Mouse (Mus musculus) midbrain, embryonic 12.5 days (tissue): ENCODE measurements at regions not wholly inside any gene's neighbourhood (a gene's known extent, or its start where the extent isn't known, plus 50 kb on each side); places are given as distances from the start of the nearest gene placed in this dataset.

Experiments
- ATAC-seq: fragments of 200-750 bp; cut with Nextera tagmentation; 2 replicates; pipeline ENCODE4 v1.8.0; 2017; ENCODE audit warnings: low read depth, moderate TSS enrichment, moderate library complexity; ENCODE audit not compliant: low FRiP score
- H3K27ac ChIP-seq: fragments of 300-500 bp; sonication (generic); replicated peaks from 2 replicates; pipeline ENCODE4 v1.5.1; 2016; ENCODE audit warnings: mild to moderate bottlenecking
- H3K27me3 ChIP-seq: fragments of 300-500 bp; sonication (generic); 2 replicates; pipeline ENCODE4 v1.6.1; 2016; ENCODE audit warnings: mild to moderate bottlenecking
- H3K36me3 ChIP-seq: fragments of 300-500 bp; sonication (generic); 2 replicates; pipeline ENCODE4 v1.6.1; 2016
- H3K4me1 ChIP-seq: fragments of 300-500 bp; sonication (generic); 2 replicates; pipeline ENCODE4 v1.6.1; 2016
- H3K4me2 ChIP-seq: fragments of 300-500 bp; sonication (generic); replicated peaks from 2 replicates; pipeline ENCODE4 v1.6.1; 2016; ENCODE audit warnings: mild to moderate bottlenecking, moderate library complexity
- H3K4me3 ChIP-seq: fragments of 300-500 bp; sonication (generic); 2 replicates; pipeline ENCODE4 v1.5.1; 2016; ENCODE audit warnings: mild to moderate bottlenecking
- H3K9ac ChIP-seq: fragments of 300-500 bp; sonication (generic); replicated peaks from 2 replicates; pipeline ENCODE4 v1.6.1; 2016; ENCODE audit warnings: mild to moderate bottlenecking, moderate library complexity
- H3K9me3 ChIP-seq: fragments of 300-500 bp; sonication (generic); 2 replicates; pipeline ENCODE4 v1.6.1; 2016; ENCODE audit warnings: mild to moderate bottlenecking
- WGBS: fragments of 180-500 bp; shearing (Covaris S2); methylation state at CpG from one replicate; pipeline ENCODE4 v1.1.7; 2016; 5-methylcytosine and 5-hydroxymethylcytosine counted together

DNA sequence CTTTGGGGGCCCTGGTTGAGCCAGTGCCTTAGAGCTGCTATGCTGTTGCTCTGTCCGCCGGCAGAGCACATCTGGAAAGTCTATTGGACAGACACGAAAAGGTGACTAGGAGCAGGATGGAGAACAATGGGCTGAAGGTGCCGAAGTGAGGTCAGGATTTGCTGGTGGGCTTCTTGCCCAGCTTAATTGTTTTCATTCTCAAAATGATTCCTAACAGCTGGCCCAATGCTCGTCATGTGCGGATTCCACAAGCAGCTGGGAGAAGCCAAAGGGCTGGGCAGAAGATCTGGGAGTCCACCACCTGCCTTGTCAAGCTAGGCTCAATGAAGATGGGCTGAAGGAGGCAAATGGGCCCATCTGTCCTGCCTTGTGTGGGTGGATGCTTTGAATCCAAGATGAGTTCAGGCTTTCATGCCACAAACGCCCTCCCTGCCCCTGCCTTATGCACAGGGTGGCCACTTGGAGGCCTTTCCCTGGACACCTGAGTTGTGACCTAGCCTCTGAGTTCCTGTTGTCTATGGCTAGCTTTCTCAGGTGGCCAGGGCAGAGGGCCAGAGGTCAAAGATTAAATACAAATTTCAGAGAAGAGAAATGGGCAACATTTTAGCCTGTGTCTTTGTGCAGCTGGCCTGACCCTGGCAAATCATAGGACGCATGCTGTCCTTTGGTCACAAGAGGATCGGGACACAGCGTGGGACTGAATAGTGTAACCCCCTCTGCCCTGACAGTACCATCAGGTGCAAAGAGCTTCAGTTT, 95.9 kb downstream of the Snx19 start:
- no peak overlapping the region for H3K4me3 ChIP-seq
- no peak for ATAC-seq
- peaks cover 5% of the 10 kb centered on the region; the same call in 1 of the 2 replicates for H3K4me1 ChIP-seq
- no peaks in the 10 kb centered on the region for H3K36me3 ChIP-seq
- H3K9ac ChIP-seq, result no peak overlapping the region
- H3K27me3 ChIP-seq, result no peaks in the 10 kb centered on the region
- no peak overlapping the region for H3K4me2 ChIP-seq
- 84% methylated on average over 10 of the region's 10 CpGs for WGBS
- H3K27ac ChIP-seq, result no peak overlapping the region
- H3K9me3 ChIP-seq, result no peaks in the 10 kb centered on the region

DNA sequence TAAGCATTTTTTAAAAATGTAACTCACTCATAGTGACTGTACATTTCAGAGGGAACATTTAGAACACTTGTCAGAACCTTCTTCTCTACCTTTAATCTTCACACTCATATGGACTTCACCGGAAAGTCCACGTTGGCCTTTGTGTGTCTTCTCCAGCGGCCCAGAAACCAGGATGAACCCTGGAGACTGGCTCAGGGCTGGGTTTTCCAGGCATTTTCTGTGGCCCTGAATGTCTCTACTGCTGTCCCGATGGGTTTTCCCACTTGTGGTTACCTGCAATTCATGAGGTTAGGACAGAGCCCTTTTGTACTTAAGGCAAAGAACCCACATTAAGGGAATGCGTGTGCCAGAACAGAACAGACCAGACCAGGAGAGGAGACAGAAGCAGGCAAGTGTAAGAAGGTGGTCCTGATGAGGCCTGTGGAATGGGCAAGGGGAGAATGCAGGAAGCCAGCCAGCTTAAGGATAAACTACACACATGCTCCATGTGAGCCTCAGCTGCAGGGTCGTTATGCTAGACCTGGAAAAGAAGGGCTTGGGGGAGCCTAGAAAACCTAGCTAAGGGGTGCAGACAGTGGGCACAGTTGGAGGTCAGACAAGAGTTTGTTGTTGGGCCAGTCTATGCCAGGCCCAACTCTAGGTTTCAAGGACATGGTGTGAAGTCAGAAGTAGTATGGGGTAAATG, 94.8 kb downstream of the Snx19 start:
- 88% methylated on average over 6 of the region's 6 CpGs for WGBS
- Histone ChIP-seq H3K27me3 (no peaks in the 10 kb centered on the region), H3K27ac (no peak overlapping the region), H3K4me1 (peaks cover 5% of the 10 kb centered on the region; the same call in 1 of the 2 replicates), H3K4me3 (no peak overlapping the region), H3K36me3 (no peaks in the 10 kb centered on the region), H3K9me3 (no peaks in the 10 kb centered on the region), H3K9ac (no peak overlapping the region), H3K4me2 (no peak overlapping the region)
- ATAC-seq, result no peak

- peak; percentile 30; the same call in 1 of the 2 replicates for ATAC-seq
- Histone ChIP-seq H3K9me3 (no peaks in the 10 kb centered on the region), H3K36me3 (no peaks in the 10 kb centered on the region), H3K27me3 (no peaks in the 10 kb centered on the region), H3K4me1 (peaks cover 5% of the 10 kb centered on the region; the same call in 1 of the 2 replicates), H3K4me2 (no peak overlapping the region), H3K27ac (no peak overlapping the region), H3K4me3 (no peak overlapping the region), H3K9ac (no peak overlapping the region)
- 40% methylated on average over 9 of the region's 9 CpGs for WGBS
Observed at GRCm38 (mm10) chr9:30520853-30521439, 94.0 kb downstream of the Snx19 start.

DNA sequence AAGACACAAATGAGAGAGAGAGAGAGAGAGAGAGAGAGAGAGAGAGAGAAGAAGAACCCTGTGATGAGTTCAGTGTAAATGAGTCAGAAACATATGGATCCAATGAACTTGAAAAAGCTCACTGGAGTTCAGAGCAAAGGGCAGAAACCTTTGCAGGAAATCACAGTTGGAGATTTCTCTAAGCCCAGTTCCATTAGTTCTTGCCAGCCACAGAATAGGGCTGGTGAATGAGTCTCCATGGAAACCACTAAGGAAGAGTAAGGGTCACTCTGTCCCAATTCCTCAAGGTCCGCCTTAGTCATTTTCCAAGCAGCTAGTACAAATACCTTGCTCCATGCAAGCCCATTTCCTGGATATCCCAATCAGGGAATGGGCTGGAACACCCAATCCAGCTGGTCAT, 93.2 kb downstream of the Snx19 start:
- Histone ChIP-seq H3K27ac (no peak overlapping the region), H3K4me1 (peaks cover 5% of the 10 kb centered on the region; the same call in 1 of the 2 replicates)
- ATAC-seq, result no peak

DNA sequence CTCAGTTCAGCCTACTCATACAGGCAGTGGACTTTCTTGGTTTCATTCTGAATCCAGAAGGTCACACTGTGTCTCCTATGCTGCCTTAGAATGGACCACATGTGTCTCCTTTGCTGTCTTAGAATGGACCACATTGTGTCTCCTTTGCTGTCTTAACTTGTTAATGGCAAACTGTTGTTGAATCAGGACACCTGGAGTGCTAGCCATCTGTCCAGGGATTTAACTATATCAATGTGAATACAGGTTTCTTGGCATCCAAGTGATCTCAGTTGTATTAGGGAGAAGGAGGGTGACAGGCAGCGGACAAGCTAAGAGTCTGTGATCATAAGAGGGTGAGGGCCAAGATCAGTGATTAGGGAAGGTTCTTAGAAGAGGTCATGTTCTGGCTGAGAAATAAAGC, 92.3 kb downstream of the Snx19 start:
- no peak for ATAC-seq
- H3K4me3 ChIP-seq, result no peak overlapping the region
- no peaks in the 10 kb centered on the region for H3K27me3 ChIP-seq
- no peaks in the 10 kb centered on the region for H3K9me3 ChIP-seq
- H3K4me2 ChIP-seq, result no peak overlapping the region
- no peaks in the 10 kb centered on the region for H3K36me3 ChIP-seq
- no peak overlapping the region for H3K9ac ChIP-seq
- peaks cover 5% of the 10 kb centered on the region; the same call in 1 of the 2 replicates for H3K4me1 ChIP-seq
- WGBS, result 78% methylated on average over 1 of the region's 1 CpGs
- no peak overlapping the region for H3K27ac ChIP-seq

More for the DNA sequence above, 93.2 kb downstream of the Snx19 start:
- Histone ChIP-seq H3K9ac (no peak overlapping the region), H3K4me3 (no peak overlapping the region), H3K9me3 (no peaks in the 10 kb centered on the region), H3K27me3 (no peaks in the 10 kb centered on the region), H3K4me2 (no peak overlapping the region), H3K36me3 (no peaks in the 10 kb centered on the region)
- 37% methylated on average over 1 of the region's 1 CpGs for WGBS
